Mouse (Mus musculus) retina, embryonic 14.5 days (tissue): Measurements from ENCODE around the gene Trim56.
A peak's percentile ranks its signal among the peaks of the same experiment; 100 is the strongest.
"Not testable (repeated sequence)": the region's sequence is repeated elsewhere in the genome, so short reads cannot be mapped to it uniquely, and the experiment has no call there.

Source experiments
- DNase-seq: peaks from one replicate; pipeline ENCODE4 v3.0.0-alpha.2; 2015; ENCODE audit warnings: low spot score

The Trim56 gene

GRCm38 (mm10) chr5:137115866-137116847 is at the start of gene Trim56:
Gene Trim56, minus strand, starts transcription at chr5:137116209.
- peak; percentile 51 for DNase-seq

GRCm38 (mm10) chr5:137161853-137162252 is 45.8 kb upstream of the Trim56 start:
- DNase-seq, result no peak

DNA sequence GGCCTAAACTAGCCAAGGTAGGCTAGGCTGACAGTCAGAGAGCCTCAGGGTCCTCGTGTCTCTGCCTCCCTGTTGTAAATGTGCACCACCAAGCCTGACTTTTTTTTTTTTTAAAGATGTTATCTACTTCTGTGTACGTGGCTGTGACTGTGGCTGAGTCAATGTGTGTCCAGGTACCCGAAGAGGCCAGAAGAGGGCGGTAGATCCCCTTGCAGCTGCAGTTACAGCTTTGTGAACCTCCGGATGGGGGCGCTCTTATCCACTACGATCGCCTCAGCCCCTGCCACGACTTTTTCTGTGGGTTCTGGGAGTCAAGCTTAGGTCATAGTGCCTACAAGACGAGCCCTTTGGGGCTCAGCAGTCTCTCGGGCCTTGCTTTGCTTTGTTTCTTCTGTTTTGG is 43.5 kb upstream of the Trim56 start:
- peak; percentile 15 for DNase-seq

GRCm38 (mm10) chr5:137153289-137153688 is 37.3 kb upstream of the Trim56 start:
- DNase-seq, result no peak

- no peak for DNase-seq
Measured at GRCm38 (mm10) chr5:137152623-137153022, 36.6 kb upstream of the Trim56 start.

DNA sequence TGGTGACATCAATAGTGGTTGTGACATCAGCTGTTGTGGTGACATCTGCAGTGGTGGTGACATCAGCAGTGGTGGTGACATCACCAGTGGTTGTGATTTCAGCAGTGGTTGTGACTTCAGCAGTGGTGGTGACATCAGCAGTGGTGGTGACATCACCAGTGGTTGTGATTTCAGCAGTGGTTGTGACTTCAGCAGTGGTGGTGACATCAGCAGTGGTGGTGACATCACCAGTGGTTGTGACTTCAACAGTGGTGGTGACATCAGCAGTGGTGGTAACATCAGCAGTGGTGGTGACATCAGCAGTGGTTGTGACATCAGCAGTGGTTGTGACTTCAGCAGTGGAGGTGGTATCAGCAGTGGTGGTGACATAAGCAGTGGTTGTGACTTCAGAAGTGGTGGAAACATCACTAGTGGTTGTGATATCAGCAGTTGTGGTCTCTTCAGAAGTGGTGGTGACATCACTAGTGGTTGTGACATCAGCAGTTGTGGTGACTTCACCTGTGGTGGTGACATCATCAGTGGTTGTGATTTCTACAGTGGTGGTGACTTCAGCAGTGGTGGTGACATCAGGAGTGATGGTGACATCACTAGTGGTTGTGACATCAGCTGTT is 33.4 kb upstream of the Trim56 start, which contains the start of gene Muc3:
Muc3 (minus strand) TSS at position 51 of the 611 bp plus-strand sequence.
- DNase-seq, result not testable (repeated sequence)

- no peak for DNase-seq
Measured at GRCm38 (mm10) chr5:137140836-137141235, 24.8 kb upstream of the Trim56 start.

DNA sequence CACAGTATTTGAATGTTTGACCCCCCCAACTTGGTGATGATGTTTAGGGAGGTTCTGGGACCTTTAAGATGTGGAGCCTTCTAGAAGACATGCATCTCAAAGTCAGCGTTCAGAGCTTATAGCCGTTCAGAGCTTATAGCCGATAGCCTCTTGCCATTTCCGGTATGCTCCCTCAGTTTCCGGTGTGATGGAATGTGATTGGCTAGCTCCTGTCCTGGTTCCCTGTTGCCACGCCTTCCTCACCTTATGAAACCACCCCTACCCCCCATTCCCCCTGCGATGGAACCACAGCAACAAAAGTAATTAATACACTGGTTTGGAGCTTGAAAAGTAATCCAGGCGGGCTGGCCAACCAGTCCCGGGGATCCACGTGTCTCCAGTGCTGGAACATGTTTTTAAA is 23.0 kb upstream of the Trim56 start:
- no peak for DNase-seq

GRCm38 (mm10) chr5:137134959-137135358 is 18.9 kb upstream of the Trim56 start:
- DNase-seq, result no peak

DNA sequence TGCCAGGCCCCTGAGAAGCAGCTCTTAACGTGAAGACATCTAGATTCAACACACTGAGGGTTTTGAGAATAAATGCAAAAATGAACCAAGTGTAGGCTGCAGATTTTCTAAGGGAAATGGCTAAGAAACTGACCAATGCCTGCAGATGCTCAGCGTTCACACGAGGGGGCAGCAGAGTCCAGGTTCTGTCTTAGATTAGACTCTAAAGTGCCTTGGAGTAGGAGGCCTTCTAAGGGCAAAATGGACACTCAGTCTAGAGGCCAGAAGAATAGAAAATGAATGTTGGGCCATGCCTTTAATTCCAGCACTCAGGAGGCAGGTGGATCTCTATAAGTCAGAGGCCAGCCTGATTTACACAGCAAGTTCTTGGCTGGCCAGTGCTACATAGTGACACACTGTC is 15.5 kb upstream of the Trim56 start:
- peak; percentile 90 for DNase-seq

DNA sequence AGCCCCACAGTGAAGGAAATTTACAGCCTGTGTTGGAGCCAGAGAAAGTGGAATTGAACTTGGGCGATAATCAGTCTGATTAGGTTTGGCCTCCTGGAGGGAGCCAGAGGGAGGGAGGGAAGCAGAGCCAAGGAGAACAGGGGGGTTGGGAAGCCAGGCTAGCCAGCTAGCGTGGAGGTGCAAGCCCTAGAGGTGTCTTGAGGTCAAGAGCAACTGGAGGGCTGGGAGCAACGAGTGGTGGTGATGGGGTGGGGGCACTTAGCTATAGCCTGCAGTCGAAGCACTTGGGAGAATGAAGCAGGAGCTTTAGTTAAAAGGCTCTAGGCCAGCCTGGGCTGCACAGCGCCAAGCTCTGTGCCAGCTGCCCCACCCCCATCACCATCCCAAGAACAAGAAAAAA is 13.3 kb upstream of the Trim56 start:
- DNase-seq, result no peak

DNA sequence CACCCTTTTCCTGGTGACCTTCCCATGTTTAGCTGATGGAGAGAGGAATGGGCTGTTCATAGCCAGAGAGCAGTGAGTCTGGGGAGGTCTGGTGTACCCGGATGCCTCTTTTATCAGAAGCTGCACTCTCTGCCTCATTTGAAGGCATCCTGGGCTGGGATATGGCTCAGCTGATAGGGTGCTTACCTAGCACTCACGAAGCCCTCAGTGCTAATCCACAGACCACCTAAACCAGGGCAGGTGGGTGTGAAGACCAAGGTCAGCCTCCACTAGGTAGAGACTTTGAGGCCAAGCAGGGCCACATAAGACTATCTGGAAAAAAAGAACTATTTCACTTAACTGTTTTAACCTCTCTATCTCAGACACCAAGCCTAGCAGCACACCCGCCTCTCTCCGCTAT is 7.5 kb upstream of the Trim56 start:
- no peak for DNase-seq

GRCm38 (mm10) chr5:137122686-137123193 is 6.7 kb upstream of the Trim56 start:
- peak; percentile 87 for DNase-seq

DNA sequence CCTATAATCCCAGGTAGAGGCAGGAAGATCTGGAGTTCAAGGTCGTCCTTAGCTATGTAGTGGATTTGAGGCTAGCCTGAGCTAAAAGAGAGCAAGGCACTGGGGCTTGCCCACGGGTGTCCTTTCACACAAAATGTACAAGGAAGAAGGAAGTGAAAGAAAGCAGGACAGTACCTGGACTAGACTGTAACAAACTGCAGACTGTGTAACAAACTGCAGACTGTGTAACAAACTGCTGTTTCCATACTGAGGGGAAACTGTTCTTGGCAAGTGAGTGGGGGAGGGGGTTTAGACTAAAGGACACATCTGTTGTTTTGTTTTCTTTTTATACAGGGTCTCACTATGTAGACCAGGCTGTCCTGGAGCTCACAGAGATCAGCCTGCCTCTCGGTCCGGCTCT is 5.3 kb upstream of the Trim56 start:
- DNase-seq, result no peak

DNA sequence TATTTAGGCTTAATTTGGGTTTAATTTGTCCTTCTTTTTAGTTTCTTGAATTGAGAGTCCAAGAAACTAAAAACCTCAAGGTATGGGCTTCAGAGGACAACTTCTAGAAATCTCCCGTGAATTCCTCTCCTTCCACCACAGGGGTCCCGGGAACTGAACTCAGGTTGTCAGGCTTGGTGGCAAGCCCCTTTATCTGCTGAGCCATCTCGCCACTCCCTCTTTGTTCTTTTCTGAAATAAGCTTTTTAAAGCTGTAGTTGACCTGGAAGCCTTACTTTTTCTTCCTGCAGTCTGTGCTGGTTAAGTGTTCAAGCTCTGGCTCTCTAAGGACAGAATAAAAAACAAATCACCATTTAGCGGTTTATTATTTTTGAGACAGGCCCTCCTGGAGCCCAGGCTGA is 2.9 kb upstream of the Trim56 start:
- no peak for DNase-seq

- DNase-seq, result not testable (repeated sequence)
Measured at GRCm38 (mm10) chr5:137117994-137118393, 2.0 kb upstream of the Trim56 start.

GRCm38 (mm10) chr5:137116987-137117386 is 978 bp upstream of the Trim56 start:
- DNase-seq, result no peak

- no peak for DNase-seq
Measured at GRCm38 (mm10) chr5:137114891-137115561, 983 bp downstream of the Trim56 start.

DNA sequence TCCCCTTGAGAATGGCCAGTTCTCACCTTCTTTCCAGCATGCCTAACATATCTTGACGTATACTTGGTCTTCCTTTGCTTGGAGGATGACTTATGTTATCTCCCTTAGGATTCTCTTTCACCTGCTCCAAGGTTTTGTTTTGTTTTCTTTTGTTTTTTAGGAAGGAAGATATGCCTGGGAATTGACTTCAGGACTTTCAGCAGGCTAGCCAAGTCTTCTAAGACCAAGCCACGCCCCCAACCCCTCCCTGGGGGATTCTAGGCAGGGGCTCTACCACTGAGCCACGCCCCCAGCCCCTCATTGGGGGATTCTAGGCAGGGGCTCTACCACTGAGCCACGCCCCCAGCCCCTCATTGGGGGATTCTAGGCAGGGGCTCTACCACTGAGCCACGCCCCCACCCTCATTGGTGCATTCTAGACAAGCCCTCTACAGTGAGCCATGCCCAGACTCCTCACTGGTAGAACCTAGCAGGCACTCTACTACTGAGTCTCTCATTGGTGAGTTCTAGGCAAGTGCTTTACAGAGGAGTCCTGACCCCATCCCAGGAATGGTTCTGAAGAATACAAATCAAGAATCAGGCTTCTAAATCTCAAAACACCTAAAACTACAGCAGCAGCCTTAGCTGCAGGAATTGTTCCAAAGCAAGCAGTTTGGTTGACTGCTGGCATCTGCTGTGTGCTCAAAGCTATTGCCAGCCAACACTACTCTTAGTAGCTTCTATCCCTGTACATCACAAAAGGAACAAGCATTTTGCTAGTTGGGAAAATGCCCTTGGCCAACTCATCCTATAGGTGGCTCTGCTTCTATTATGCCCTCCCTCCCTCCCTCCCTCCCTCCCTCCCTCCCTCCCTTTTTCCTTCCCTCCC is 4.2 kb downstream of the Trim56 start:
- DNase-seq, result no peak

- no peak for DNase-seq
Measured at GRCm38 (mm10) chr5:137110863-137111262, 5.1 kb downstream of the Trim56 start.

DNA sequence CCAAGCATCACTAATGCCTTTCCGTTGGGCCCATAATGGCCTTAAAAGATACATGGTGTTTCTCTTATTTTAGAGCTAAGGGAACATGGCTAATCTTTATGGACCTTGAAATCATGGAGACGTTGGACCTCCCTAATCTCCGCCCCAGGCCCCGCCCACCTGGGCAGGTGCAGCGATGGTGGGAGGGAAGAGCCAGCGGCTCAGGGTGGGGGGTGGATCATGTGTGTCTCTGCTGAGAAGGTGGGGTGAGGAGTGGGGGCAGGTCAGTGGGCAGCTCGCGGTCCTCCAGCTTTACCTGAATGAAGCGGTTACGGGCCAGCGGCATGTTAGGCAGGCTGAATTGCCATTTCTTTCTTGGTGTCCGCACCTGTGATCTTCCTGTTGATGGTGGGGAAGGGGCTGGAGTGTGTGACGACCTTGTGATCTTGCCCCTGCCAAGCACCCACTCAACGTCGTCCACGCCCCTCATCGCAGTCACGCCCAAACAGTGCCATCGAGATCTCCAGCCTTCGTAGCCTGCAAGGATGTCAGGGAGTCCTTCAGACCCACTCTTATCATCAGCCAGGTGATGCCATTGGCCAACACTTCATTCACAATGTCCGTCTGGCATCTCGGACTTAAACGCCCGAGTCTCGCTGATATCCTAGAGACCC is 5.9 kb downstream of the Trim56 start:
- no peak for DNase-seq
